Mouse (Mus musculus) midbrain, embryonic 16.5 days (tissue): ENCODE results near the gene Ddx5. TPM values are rescaled to one million over a fixed set of nuclear protein-coding genes. Genes with fewer than 3 reads are reported as not detected.
"Not testable (repeated sequence)": the region's sequence is repeated elsewhere in the genome, so short reads cannot be mapped to it uniquely, and the experiment has no call there.

ENCODE experiments used
- ATAC-seq: fragments of 200-750 bp; cut with Nextera tagmentation; 2 replicates; pipeline ENCODE4 v1.8.0; 2017; ENCODE audit warnings: moderate TSS enrichment
- H3K27ac ChIP-seq: fragments of 300-500 bp; sonication (generic); 2 replicates; pipeline ENCODE4 v1.5.1; 2014; ENCODE audit warnings: mild to moderate bottlenecking, low read length, mixed read lengths
- H3K27me3 ChIP-seq: fragments of 300-500 bp; sonication (generic); 2 replicates; pipeline ENCODE4 v1.6.1; 2014; ENCODE audit warnings: low read depth, low read length, mixed read lengths; ENCODE audit not compliant: control insufficient read depth, insufficient read depth
- H3K36me3 ChIP-seq: fragments of 300-500 bp; sonication (generic); 2 replicates; pipeline ENCODE4 v1.6.1; 2014; ENCODE audit warnings: mild to moderate bottlenecking, low read length, moderate library complexity, mixed read lengths; ENCODE audit not compliant: control insufficient read depth, insufficient read depth
- H3K4me1 ChIP-seq: fragments of 300-500 bp; sonication (generic); 2 replicates; pipeline ENCODE4 v1.6.1; 2014; ENCODE audit warnings: mild to moderate bottlenecking, low read length, mixed read lengths; ENCODE audit not compliant: control insufficient read depth, insufficient read depth
- H3K4me2 ChIP-seq: fragments of 300-500 bp; sonication (generic); 2 replicates; pipeline ENCODE4 v1.6.1; 2014; ENCODE audit warnings: mild to moderate bottlenecking, low read length, mixed read lengths
- H3K4me3 ChIP-seq: fragments of 300-500 bp; sonication (generic); 2 replicates; pipeline ENCODE4 v1.5.1; 2014; ENCODE audit warnings: low read depth, mild to moderate bottlenecking, low read length, moderate library complexity, mixed read lengths
- H3K9ac ChIP-seq: fragments of 300-500 bp; sonication (generic); 2 replicates; pipeline ENCODE4 v1.6.1; 2014; ENCODE audit warnings: low read depth, low read length, mixed read lengths
- H3K9me3 ChIP-seq: fragments of 300-500 bp; sonication (generic); replicated peaks from 2 replicates; pipeline ENCODE4 v1.6.1; 2014; ENCODE audit warnings: mild to moderate bottlenecking, low read length, mixed read lengths; ENCODE audit not compliant: control insufficient read depth, poor library complexity, severe bottlenecking
- WGBS: fragments of 180-500 bp; shearing (Covaris S2); extraction: QIAGEN DNeasy Blood & Tissue Kit; methylation state at CpG from one replicate; pipeline ENCODE4 v1.1.7; 2014; 5-methylcytosine and 5-hydroxymethylcytosine counted together
- polyA plus RNA-seq: library from polyadenylated mRNA; unstranded; fragments of >200 nt; fragmentation: Nextera tagmentation; extraction: Ambion mirVana; gene quantifications from 2 replicates; pipeline ENCODE4 v1.2.1, GENCODE M21; 2015

Ddx5 gene
- polyA plus RNA-seq, 1 experiment from 2014 or later = 365 TPM

- WGBS = 97% methylated on average over 3 of the region's 3 CpGs
- Histone ChIP-seq H3K27me3 (no peaks in the 10 kb centered on the region), H3K4me3 (no peak overlapping the region), H3K4me1 (no peaks in the 10 kb centered on the region), H3K9me3 (no peaks in the 10 kb centered on the region), H3K4me2 (no peak overlapping the region), H3K27ac (no peak overlapping the region), H3K36me3 (no peaks in the 10 kb centered on the region), H3K9ac (no peak overlapping the region)
- no peak for ATAC-seq
Measured at GRCm38 (mm10) chr11:106759028-106759427, 30.0 kb downstream of the Ddx5 start.

- WGBS = 22% methylated on average over 5 of the region's 5 CpGs
- ATAC-seq = no peak
- Histone ChIP-seq H3K27ac (no peak overlapping the region), H3K4me3 (no peak overlapping the region), H3K4me2 (no peak overlapping the region), H3K27me3 (no peaks in the 10 kb centered on the region), H3K9ac (no peak overlapping the region), H3K4me1 (no peaks in the 10 kb centered on the region), H3K36me3 (no peaks in the 10 kb centered on the region), H3K9me3 (no peaks in the 10 kb centered on the region)
Measured at GRCm38 (mm10) chr11:106755583-106755982, 33.4 kb downstream of the Ddx5 start.

GRCm38 (mm10) chr11:106753314-106753713 lies 35.7 kb downstream of the Ddx5 start:
- no peaks in the 10 kb centered on the region for H3K9me3 ChIP-seq
- no peaks in the 10 kb centered on the region for H3K27me3 ChIP-seq
- no peak overlapping the region for H3K4me2 ChIP-seq
- no peaks in the 10 kb centered on the region for H3K4me1 ChIP-seq
- H3K9ac ChIP-seq = no peak overlapping the region
- no peaks in the 10 kb centered on the region for H3K36me3 ChIP-seq
- no peak overlapping the region for H3K27ac ChIP-seq
- no peak overlapping the region for H3K4me3 ChIP-seq
- 86% methylated on average over 6 of the region's 6 CpGs for WGBS
- no peak for ATAC-seq

GRCm38 (mm10) chr11:106752103-106752502 lies 36.9 kb downstream of the Ddx5 start:
- Histone ChIP-seq H3K4me1 (no peaks in the 10 kb centered on the region), H3K27me3 (no peaks in the 10 kb centered on the region), H3K9ac (no peak overlapping the region), H3K27ac (no peak overlapping the region), H3K4me2 (no peak overlapping the region), H3K4me3 (no peak overlapping the region), H3K36me3 (no peaks in the 10 kb centered on the region), H3K9me3 (no peaks in the 10 kb centered on the region)
- 92% methylated on average over 7 of the region's 7 CpGs for WGBS
- ATAC-seq = no peak

GRCm38 (mm10) chr11:106751039-106752018 lies 37.7 kb downstream of the Ddx5 start, which contains the start of gene Milr1:
Milr1 (plus strand) TSS chr11:106751226.
- H3K4me3 ChIP-seq = no peak within 1 kb of the TSS
- no peak within 1 kb of the TSS for H3K9ac ChIP-seq
- H3K4me1 ChIP-seq = no peaks in the 10 kb centered on the region
- H3K4me2 ChIP-seq = no peak within 1 kb of the TSS
- no peaks in the 10 kb centered on the region for H3K36me3 ChIP-seq
- H3K9me3 ChIP-seq = no peaks in the 10 kb centered on the region
- H3K27ac ChIP-seq = no peak within 1 kb of the TSS
- no peak for ATAC-seq
- no peaks in the 10 kb centered on the region for H3K27me3 ChIP-seq
- WGBS = 91% methylated on average over 17 of the region's 17 CpGs

- Histone ChIP-seq H3K9ac (no peak within 1 kb of the TSS), H3K4me2 (no peak within 1 kb of the TSS), H3K27ac (no peak within 1 kb of the TSS), H3K4me3 (no peak within 1 kb of the TSS), H3K4me1 (no peaks in the 10 kb centered on the region), H3K9me3 (no peaks in the 10 kb centered on the region), H3K36me3 (no peaks in the 10 kb centered on the region), H3K27me3 (no peaks in the 10 kb centered on the region)
- WGBS = 84% methylated on average over 13 of the region's 13 CpGs
- no peak for ATAC-seq
Measured at GRCm38 (mm10) chr11:106750121-106750751, 38.7 kb downstream of the Ddx5 start, which contains the start of gene Pecam1. Pecam1 (minus strand) TSS chr11:106750628.

- ATAC-seq, H3K4me2 ChIP-seq, H3K27me3 ChIP-seq, H3K27ac ChIP-seq, H3K4me3 ChIP-seq, H3K9me3 ChIP-seq, H3K36me3 ChIP-seq, H3K4me1 ChIP-seq, H3K9ac ChIP-seq: not testable (repeated sequence)
- WGBS = 94% methylated on average over 7 of the region's 7 CpGs
Measured at GRCm38 (mm10) chr11:106749557-106750120, 39.3 kb downstream of the Ddx5 start.

- no peak overlapping the region for H3K9ac ChIP-seq
- no peaks in the 10 kb centered on the region for H3K27me3 ChIP-seq
- no peak overlapping the region for H3K27ac ChIP-seq
- no peak for ATAC-seq
- no peaks in the 10 kb centered on the region for H3K36me3 ChIP-seq
- 93% methylated on average over 5 of the region's 5 CpGs for WGBS
- H3K4me3 ChIP-seq = no peak overlapping the region
- H3K4me1 ChIP-seq = peaks cover 4% of the 10 kb centered on the region
- no peak overlapping the region for H3K4me2 ChIP-seq
- H3K9me3 ChIP-seq = no peaks in the 10 kb centered on the region
Measured at GRCm38 (mm10) chr11:106744949-106745348, 44.0 kb downstream of the Ddx5 start.
